Mouse (Mus musculus): ENCODE measurements at regions not wholly inside any gene's neighbourhood (a gene's known extent, or its start where the extent isn't known, plus 50 kb on each side); places are given as distances from the start of the nearest gene placed in this dataset.

DNA sequence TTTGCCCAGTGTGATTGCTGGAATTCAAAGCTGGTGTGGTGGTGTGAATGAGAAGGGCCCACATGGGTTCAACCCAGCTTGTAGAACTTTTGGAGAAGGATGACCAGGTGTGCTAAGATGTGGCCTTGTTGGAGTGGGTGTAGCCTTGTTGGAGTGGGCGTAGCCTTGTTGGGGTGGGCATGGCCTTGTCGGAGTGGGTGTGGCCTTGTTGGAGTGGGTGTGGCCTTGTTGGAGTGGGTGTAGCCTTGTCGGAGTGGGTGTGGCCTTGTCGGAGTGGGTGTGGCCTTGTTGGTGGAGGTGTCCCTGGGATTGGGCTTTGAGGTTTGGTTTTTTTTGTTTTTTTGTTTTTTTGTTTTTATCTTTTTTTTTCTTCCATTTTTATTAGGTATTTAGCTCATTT is 55.6 kb upstream of the Fam13c start:
- no peak for TF ChIP-seq CTCF (IDR thresholded peaks at IDR 0.05 in 2 of 3, conservative IDR thresholded peaks at IDR 0.05 in 1 of 3; ENCODE audit: control insufficient read depth in 1 of 3, insufficient read depth in 1 of 3, low read depth in 2 of 3, low read length in 3 of 3, poor library complexity in 1 of 3, severe bottlenecking in 1 of 3)
- TF ChIP-seq POLR2A (IDR thresholded peaks at IDR 0.05; ENCODE audit: control insufficient read depth in 1 of 2, insufficient read depth in 1 of 2, low read depth in 1 of 2, low read length in 2 of 2, poor library complexity in 1 of 2): no peak
- TF ChIP-seq USF2 (IDR thresholded peaks at IDR 0.05; ENCODE audit: borderline replicate concordance in 1 of 2, insufficient read depth in 1 of 2, low read depth in 1 of 2, low read length in 2 of 2): no peak

Measured in MEL (cell line).